ENCODE assay signal across 11 mouse cellular contexts in the genomic region with DNA sequence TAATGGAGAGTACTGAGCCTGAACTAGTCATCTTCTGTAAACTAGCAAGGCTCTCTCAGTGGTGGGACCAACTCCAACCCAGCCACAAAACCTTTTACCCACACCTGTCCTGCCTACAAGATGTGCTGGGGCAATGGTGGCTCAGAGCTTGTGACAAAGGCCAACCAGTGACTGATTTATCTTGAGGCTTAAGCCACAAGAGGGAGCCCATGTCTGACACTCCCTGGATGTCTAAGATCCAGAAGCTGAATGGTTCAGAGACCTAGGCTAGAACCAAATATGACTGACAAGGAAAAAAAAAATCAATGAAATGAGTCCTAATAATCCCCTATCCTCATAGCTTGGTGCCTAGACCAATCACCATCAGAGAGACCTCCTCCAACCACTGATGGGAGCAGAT.
DNase-seq lines count a peak whose midpoint lies in the region; ATAC-seq lines count a peak whose summit lies in the region.
"Had no signal": no experiment of that assay in that cellular context is flagged by ENCODE, and none has a peak within 500 bp of the region (broad histone marks: within the 10 kb centered on the region; RNA-seq: fewer than 3 reads in every experiment).

No protein-coding gene starts in this region.

- H3K4me2 ChIP-seq in kidney, embryonic 15.5 days: no peak overlapping the region
- no peak overlapping the region for H3K4me2 ChIP-seq in midbrain, embryonic 12.5 days (replicated peaks)
- H3K4me2 ChIP-seq in midbrain, embryonic 16.5 days (ENCODE audit: low read length): no peak overlapping the region

- H3K4me1 ChIP-seq in kidney, embryonic 15.5 days: no peaks in the 10 kb centered on the region
- no peaks in the 10 kb centered on the region for H3K4me1 ChIP-seq in midbrain, embryonic 12.5 days
- H3K4me1 ChIP-seq in midbrain, embryonic 16.5 days (ENCODE audit: control insufficient read depth, insufficient read depth, low read length): no peaks in the 10 kb centered on the region

- no peak overlapping the region for H3K9ac ChIP-seq in kidney, embryonic 15.5 days
- no peak overlapping the region for H3K9ac ChIP-seq in midbrain, embryonic 12.5 days (replicated peaks)
- H3K9ac ChIP-seq in midbrain, embryonic 16.5 days (ENCODE audit: low read depth, low read length): no peak overlapping the region

- no peak overlapping the region for H3K27ac ChIP-seq in kidney, embryonic 15.5 days
- H3K27ac ChIP-seq in midbrain, embryonic 12.5 days (replicated peaks): no peak overlapping the region
- H3K27ac ChIP-seq in midbrain, embryonic 16.5 days (ENCODE audit: low read length): no peak overlapping the region

- no peak overlapping the region for H3K4me3 ChIP-seq in kidney, embryonic 15.5 days (replicated peaks)
- H3K4me3 ChIP-seq in midbrain, embryonic 12.5 days: no peak overlapping the region
- H3K4me3 ChIP-seq in midbrain, embryonic 16.5 days (ENCODE audit: low read depth, low read length): no peak overlapping the region
- H3K4me3 ChIP-seq: erythroblast, embryonic 14.5 days had no signal

- DNase-seq in embryo, embryonic 10 days (ENCODE audit: low spot score): peak; percentile 29
- DNase-seq in embryo, embryonic 9.5 days (ENCODE audit: extremely low spot score): no peak
- DNase-seq in kidney, adult 9 months: no peak
- peak; percentile 6 for DNase-seq in embryo, embryonic 11 days
- no peak for DNase-seq in spleen, postnatal 10 days (ENCODE audit: low spot score in 2 of 2)
- DNase-seq: cerebellum, adult 8-10 months had no signal

- H3K27me3 ChIP-seq in kidney, embryonic 15.5 days: no peaks in the 10 kb centered on the region
- no peaks in the 10 kb centered on the region for H3K27me3 ChIP-seq in midbrain, embryonic 12.5 days
- H3K27me3 ChIP-seq in midbrain, embryonic 16.5 days (ENCODE audit: control insufficient read depth, insufficient read depth, low read depth, low read length): no peaks in the 10 kb centered on the region

- H3K9me3 ChIP-seq in kidney, embryonic 15.5 days (replicated peaks): no peaks in the 10 kb centered on the region
- H3K9me3 ChIP-seq in midbrain, embryonic 12.5 days: no peaks in the 10 kb centered on the region
- H3K9me3 ChIP-seq in midbrain, embryonic 16.5 days (replicated peaks; ENCODE audit: control insufficient read depth, low read length, poor library complexity, severe bottlenecking): no peaks in the 10 kb centered on the region

- no peaks in the 10 kb centered on the region for H3K36me3 ChIP-seq in kidney, embryonic 15.5 days
- H3K36me3 ChIP-seq in midbrain, embryonic 12.5 days: no peaks in the 10 kb centered on the region
- H3K36me3 ChIP-seq in midbrain, embryonic 16.5 days (ENCODE audit: control insufficient read depth, insufficient read depth, low read length): no peaks in the 10 kb centered on the region

- ATAC-seq in kidney, embryonic 15.5 days (replicated peaks; ENCODE audit: low FRiP score): 0 out of 2 replicates have a peak, but pooled peaks have one; percentile 6
- ATAC-seq in midbrain, embryonic 12.5 days (ENCODE audit: low FRiP score, low read depth): 0 out of 2 replicates have a peak, but pooled peaks have one; percentile 19
- ATAC-seq in midbrain, embryonic 16.5 days: no peak
- ATAC-seq: inflammation-experienced regulatory T-cells, adult 6 months had no signal

Comparison
In these comparisons a context has a peak if more than half of its experiments do, and no peak if none do; other contexts are left out.
1. DNase-seq: peak in embryo, embryonic 10 days (single experiment) and embryo, embryonic 11 days (single experiment); none in embryo, embryonic 9.5 days (single experiment), kidney, adult 9 months (single experiment) and spleen, postnatal 10 days (0 of 2).